Mouse (Mus musculus) NIH3T3 (cell line): Measurements from ENCODE around the gene Ciapin1.
A peak's percentile ranks its signal among the peaks of the same experiment; 100 is the strongest.
"Not testable (repeated sequence)": the region's sequence is repeated elsewhere in the genome, so short reads cannot be mapped to it uniquely, and the experiment has no call there.

Source experiments
- DNase-seq: peaks from one replicate; pipeline ENCODE4 v3.0.0-alpha.2; 2012; ENCODE audit warnings: low read depth

The Ciapin1 gene

DNA sequence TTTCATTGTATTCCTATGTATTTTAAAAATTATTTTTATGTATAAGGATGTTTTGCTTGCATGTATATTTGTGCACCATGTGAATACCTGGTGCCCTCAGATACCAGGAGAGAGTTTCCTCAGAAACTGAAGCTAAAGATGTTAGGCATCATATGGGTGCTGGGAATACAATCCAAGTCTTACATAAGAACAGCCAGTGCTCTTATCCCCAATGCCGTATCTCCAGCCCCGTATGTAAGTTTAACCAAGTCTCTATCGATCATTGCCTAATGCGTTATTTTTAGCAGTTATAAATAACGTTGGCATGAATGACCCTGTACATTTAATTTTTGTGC, 18.8 kb upstream of the Ciapin1 start:
- DNase-seq = no peak

DNA sequence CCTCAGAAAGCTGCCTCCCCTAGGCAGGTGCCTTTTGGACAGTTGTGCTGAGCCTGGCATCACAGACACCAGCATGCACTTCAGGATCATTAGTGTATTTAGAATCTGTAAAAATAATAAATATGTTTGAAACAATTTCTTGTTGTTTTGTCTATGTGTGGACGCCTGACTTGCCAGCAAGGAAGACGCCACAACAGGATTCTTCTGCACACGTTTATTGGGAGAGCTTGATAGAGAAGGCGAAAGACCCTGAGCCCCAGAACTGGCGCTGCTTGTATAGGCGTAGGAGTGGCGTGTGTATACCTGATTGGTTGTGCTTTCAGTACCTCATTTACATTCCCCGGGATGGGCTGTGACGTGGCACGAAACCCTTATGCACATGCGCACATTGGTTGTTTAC, 16.6 kb upstream of the Ciapin1 start:
- DNase-seq = not testable (repeated sequence)

DNA sequence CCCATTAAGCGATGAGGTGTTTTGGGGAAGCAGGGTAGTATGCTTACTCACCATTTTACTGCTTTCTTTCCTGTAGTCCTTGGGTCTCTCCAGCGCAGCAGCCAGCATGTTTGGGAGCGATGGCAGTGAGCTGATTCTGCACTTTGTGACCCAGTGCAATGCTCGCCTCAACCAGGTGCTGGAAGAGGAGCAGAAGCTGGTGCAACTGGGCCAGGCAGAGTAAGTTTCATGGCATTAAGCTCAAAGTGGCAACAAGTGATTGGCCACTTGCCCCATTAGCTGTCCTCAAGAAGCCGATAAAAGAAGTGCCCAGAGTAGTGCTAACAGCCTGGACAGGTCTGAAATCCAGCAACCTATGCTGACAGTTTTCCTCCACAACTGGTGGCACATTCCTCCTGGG, 11.9 kb upstream of the Ciapin1 start:
- no peak for DNase-seq

DNA sequence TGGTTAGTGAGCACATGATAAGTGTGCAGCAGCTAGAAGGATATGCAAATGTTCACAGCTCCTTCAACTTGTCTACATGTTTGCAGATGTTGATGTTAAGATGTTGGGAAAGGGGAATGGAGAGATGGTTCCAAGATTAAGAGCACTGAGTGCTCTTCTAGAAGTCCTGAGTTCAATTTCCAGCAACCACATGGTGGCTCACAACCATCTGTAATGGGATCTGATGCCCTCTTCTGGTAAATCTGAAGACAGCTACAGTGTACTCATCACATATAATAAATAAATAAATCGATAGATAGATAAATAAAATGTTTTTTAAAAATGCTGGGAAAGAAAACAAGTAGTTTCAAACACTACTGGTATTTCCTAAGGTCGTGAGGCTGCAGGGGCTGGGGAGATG, 3.0 kb upstream of the Ciapin1 start:
- no peak for DNase-seq

DNA sequence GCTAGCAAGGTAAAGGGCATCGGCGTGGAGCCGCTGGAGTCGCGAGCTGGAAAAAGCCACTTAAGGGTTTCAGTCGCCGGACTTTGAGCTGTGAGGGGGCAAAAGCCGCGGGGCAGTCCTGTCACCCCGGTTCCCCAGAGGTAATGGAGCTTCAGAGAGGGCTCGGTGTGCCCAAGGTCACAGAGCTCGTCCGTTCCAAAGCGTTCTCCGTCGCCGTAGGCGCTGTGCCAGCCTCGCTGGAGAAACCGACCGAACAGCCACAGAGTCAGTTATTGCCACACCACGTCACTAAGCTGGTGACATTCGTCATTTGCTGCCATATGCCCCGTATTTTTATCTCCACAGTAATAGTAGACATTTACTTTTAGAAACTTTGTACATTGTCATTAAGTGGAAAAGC, 442 bp upstream of the Ciapin1 start:
- peak; percentile 50 for DNase-seq

DNA sequence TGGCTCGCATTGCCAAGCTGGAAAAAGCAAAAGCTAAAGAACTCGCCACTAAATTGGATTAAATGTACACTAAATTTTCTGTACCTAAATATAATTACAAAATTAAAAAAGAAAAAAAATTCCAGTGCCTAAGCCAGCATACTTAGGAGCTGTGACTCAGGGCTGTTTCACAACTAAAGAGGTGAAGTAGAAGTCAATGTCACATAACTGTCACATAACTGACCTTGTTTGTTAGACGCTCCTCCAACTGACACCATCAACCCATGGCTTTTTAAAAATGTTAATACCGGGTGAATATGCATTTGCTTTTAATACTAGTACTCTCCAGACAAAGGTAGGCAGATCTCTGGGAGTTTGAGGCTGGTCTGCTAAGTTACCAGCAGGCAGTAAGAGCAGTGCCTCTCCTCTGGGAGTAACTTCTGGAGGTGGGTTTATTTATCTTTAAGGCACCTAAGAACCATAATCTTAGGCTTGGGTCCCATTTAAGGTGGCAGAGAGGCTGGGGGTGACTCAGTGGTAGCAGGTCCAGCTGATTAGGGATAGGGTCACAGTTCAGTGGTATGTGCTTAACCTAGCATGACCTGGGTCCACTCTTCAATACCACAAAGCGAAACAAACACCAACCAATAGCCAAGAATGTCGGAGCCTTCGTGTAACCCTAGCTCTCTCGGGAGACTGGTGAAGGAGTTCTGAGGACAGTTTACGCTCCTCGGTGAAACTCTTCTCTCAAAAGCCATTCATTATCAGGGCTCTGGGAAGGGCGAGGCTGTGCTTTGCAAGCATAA, 1.5 kb downstream of the Ciapin1 start:
- DNase-seq = no peak

DNA sequence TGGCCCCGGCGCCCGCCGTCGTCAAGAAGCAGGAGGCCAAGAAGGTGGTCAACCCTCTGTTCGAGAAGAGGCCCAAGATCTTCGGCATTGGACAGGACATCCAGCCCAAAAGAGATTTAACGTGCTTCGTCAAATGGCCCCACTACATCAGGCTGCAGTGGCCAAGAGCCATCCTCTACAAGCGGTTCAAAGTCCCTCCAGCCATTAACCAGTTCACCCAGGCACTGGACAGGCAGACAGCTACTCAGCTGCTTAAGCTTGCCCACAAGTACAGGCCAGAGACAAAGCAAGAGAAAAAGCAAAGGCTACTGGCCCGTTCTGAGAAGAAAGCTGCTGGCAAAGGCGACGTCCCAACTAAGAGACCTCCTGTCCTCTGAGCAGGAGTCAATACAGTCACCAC, 2.4 kb downstream of the Ciapin1 start:
- not testable (repeated sequence) for DNase-seq

DNA sequence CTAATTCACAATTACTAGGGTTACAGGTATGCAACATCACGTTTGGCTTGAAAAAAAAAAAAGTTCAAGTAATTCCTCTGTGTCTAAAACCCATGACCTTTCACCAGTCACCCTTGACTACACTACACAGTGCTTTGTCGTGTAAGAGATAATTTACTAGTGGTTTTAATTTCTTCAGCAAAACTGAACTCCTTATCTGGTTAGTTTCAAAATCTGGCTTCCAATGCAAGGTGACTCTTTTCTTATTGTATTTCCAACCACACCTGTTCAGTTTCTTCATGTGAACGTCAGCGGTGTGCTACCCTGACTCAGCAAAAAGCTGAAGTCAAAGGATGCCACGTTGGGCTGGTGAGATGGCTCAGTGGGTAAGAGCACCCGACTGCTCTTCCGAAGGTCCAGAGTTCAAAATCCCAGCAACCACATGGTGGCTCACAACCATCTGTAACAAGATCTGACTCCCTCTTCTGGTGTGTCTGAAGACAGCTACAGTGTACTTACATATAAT, 4.2 kb downstream of the Ciapin1 start:
- DNase-seq = not testable (repeated sequence)

DNA sequence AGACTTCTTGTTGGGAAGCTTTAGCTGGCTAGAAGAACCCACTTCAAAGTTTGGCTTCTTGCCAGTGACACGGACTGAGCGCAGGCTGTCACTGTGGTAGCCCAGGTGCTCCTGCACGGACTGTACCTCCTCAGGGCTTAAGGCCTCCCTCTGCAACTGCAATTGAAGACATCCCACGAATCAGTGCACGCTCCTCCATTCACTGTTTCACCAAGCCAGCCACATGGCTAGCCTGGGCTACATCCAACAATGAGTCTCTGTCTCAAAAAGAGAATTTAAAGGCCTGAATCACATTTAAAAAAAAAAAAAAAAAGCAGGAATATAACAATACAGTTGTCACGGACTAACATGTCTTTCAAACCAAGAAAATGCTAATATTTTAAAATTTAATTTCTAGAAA, 9.9 kb downstream of the Ciapin1 start:
- peak; percentile 65 for DNase-seq

DNA sequence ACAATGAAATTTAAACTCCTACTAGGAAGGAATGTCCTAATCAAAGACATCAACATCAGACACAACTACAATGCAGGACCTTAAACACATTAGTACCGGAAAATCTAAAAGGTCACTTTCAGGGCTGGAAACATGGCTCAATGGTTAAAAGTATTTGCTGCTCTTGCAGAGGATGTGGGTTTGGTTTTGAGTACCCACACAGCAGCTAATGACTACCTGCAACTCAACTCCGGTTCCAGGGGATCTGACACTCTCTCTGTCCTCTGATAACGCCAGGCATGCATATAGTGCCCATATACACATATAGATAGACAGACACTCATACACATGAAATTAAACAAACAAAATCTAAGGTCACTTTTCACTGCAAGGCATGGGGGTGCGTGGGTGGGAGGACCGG, 11.9 kb downstream of the Ciapin1 start:
- DNase-seq = no peak

DNA sequence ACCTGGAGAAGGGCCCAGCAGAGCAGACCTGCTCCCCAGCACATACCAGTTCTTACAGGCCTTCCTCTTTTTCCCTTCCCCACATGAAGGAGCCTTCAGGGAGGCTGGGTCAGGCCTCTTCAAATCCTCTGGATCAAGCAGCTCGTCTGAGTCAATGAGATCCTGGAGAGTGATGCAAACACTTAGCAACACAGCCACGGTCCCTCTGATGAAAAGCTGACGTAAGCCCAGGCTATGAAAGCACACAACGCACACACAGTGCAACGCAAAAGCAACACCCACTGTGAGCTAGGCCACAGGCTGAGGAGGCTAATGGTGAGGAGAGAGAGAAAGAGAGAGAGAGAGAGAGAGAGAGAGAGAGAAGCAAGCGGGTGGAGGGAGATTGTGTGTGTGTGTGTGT, 13.0 kb downstream of the Ciapin1 start:
- DNase-seq = no peak

DNA sequence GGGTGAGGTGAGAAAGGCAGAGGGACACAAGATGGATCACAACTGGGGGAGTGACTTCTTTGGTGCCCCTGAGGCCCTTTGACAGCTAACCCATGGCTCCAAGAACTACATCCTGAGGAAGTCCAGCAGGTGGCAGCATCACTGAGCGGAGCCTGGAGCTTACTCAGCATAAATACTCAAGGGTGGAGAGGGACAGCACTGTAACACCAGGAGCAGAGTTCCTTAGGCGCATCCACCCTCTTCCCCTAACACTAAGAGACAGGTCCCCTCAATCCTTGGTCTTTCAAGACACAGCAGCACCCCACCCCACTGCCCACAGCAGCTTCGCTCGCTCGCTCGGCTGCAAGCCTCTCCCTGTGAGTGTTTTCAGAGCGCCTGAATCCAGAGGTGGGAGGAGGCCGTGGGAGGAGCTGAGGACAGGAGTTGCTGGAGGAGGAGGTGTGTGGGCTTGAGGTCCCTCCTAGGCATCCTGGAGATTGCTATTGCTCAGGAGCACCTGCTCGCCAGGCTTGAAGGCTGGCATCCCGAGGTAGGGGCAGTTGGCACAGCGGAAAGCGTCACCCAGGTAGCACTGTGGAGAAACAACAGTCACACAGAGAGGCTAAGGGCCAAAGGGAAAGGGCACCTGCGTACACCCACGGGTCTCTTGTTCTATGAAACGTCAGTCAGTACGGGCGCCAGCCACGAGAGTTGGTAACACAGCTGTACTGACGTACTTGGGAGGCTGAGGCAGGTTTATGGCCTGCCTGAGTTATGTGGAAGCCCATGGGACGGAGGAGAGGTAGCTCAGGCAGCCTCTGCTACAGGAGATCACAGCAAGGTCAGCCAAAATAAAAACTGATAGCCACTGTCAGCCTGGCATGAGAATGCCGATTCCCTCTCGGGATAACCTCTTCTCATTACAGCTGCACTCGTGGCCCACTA, 15.3 kb downstream of the Ciapin1 start:
- peak; percentile 78 for DNase-seq

DNA sequence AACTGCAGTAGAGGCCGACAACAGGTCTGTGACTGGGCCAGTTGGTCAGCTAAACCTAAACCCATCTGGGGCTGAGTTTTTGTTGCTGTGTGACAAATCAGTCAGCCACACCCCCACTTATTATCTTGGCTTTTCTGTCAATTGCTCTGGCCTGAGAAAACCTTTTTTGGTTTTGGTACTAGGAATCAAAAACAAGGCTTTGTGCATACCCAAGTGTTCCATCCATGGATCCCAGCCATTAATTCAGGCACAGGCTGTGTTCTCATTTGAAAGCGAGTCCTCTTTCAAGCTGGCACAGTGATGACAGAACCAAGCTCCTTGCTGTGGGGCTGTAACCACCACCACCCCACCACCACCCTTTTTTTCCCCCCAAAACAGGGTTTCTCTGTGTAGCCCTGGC, 16.8 kb downstream of the Ciapin1 start:
- no peak for DNase-seq

DNA sequence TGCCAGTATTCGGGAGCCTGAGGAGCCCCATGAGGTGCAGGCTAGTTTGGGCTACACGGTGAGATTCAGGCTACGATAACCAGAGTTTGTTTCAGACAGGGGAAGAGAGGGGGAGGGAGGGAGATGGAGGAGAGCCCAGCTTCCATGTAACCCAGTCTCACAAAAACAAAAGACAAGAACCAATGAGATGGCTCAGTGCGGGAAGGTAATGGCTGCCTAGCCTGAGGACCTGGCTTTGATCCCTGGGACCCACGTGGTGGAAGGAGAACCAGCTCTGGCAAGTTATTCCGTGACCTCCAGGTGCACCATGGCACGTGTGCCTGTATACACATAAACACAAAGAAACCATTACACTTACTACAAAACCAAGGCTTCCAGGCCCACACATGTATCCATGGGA, 17.6 kb downstream of the Ciapin1 start:
- no peak for DNase-seq

DNA sequence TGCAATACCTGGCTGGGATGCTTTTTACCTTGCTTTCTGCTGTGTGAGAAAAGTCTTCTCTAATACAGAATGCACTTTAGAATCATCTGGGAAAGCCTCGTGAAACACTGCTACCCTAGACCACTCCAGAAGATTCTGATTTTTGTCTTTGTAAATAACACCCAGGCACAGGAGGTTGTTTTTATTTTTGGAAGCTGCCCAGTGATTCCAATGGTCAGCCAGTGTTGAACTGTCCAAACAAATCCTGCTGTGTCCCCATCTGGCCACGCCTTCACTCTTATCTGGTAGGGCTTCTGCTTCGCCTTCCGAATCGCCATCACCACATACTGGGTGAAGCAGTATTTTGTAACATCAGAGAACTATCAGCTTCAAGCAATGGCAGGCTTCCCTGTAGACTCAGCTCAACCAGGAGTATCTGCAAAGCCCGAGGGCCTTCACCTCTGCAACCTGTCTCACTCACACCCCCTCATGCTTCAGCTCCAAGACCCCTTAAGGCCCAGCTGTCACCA, 18.4 kb downstream of the Ciapin1 start:
- no peak for DNase-seq

DNA sequence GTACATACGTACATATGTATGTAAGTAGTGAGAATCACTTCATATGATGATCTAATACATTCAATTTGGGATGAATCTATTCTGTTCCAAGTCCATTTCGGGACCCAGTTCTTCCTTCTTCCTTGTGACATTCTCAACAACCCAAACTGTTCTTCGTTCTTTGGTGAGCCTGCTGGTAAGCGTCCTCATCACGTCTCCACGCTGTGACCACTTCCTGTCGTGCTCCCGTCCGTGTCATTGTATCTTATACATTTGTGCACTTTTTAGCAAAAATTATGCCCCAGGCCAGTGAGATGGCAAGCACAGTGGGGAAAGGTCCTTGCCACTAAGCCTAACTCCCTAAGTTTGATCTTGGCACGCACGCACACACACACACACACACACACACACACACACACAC, 20.2 kb downstream of the Ciapin1 start:
- no peak for DNase-seq

DNA sequence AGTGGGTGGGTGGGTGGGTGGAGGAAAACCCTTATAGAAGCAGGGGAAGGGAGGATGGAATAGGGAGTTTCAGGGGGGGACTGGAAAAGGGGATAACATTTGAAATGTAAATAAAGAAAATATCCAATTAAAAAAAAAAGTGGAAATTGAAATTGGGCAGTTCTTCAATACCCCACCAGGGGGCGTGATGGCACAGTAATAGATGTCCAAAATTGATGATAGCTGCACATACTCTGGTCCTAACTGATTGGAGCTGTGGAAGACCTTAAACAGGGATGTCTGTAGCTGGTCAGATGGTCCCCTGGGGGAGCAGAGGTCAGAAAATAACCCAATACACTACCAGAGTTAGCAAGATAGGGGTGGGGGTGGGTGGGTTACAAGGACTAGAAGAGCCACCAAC, 23.6 kb downstream of the Ciapin1 start:
- peak; percentile 68 for DNase-seq

DNA sequence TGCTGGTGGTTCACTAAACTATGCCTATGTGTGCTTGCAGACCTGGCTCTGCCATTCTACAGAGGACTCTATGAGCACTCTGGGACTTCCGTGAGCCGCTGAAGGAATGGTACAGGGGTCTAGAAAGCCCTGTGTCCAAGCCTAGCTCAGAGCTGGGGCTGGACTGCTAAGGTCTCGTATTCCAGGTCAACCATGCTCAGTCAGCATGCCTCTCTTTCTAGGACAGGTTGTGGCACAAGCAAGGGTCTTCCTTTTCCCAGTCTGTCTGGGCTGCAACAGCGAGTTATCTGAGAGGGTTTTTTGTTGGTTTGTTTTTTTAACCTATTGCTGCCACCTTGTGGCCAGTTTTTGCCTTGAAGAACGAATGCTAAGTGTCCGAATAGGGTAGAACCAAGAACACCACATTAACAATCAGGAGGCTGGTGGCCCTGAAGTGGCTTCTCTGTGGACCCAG, 25.5 kb downstream of the Ciapin1 start:
- peak; percentile 97 for DNase-seq

DNA sequence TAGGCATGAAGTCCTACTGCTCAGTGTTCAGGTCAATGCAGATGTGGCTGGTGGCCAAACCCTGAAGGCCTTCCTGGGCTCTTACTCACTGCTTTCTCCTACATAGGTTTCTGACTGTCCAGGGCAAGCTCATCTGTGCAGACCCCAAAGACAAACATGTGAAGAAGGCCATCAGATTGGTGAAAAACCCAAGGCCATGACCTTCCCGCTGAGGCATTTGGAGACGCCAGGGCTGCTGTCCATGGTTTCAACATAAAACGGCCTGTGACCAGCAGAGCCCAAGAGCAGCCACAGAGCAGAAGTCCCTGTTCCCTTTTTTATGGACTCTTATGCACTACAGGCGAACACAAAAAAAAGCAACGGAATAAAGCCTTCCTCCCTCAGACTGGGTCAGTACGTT, 26.5 kb downstream of the Ciapin1 start:
- peak; percentile 69 for DNase-seq

DNA sequence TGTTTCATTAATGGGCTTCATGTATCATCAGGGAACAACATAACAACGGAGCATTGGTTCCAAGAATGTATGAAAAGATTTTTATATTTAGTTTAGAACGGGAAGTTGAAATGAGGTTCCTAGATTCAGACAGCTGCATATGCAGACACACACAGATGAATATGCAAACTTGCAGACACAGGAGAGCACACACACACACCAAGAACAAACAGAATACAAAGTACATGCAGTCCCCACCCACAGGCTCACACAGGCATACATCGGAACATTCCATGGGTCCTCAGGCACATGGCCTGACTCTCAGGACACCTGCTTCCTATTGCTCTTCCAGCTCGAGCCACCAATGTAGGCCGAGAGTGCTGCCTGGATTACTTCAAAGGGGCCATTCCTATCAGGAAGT, 27.3 kb downstream of the Ciapin1 start:
- no peak for DNase-seq

DNA sequence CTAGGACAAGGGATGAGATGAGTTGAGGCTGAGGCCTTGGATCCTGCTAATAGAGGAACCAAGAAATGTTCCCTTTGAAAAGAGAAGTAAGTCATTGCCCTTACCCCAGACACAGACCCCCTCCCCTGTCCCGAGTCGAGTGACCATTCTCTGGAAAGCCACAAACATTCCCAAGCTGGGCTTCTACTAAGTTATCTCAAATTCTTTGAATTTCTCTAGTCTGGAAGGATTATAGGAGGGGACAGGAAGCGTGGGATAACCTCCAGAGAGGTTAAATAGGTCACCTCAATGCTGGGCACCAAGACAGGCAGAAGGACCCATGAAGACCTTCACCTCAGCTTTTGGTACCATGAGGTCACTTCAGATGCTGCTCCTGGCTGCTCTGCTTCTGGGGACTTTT, 28.0 kb downstream of the Ciapin1 start, which contains the start of gene Ccl17:
Ccl17 (plus strand) TSS at position 301 of the 400 bp plus-strand sequence.
- no peak for DNase-seq

DNA sequence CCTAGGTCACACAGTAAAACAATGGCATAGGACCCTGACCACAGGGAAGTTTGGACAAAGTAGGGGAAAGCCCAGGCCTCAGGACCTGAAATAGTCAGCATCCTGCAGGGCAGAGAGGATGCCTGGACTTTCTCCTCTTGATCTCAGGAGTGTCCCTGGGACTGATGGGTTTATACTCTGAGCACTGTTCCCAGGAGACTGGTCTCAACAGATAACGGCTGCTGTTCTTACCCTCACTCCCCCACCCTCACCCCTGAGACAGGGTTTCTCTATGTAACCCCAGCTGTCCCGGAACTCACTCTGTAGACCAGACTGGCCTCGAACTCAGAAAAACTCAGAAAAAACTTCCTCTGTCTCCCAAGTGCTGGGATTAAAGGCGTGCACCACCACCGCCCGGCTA, 29.8 kb downstream of the Ciapin1 start:
- DNase-seq = no peak

DNA sequence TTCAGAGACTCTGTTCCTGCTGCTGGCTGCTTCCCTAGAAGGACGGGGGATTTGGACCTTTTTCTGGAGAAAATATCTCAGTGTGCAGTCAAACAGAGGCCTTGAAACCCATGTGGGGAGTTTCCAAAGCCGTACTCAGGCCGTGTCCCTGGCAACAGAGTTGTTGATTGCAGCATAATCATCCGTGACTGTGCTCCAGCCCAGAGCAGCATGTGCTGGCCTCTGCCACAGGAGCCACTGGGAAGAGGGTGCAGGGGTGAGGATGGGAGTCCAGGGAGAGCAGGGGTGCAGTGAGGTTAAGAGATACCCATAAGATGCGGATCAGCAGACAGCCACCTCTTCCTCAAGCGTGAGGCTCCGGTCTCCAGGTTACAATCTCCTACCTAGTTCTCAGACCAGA, 30.7 kb downstream of the Ciapin1 start:
- DNase-seq = peak; percentile 77
